Mouse (Mus musculus) embryonic facial prominence, embryonic 15.5 days (tissue): ENCODE data around the gene Fuca2. TPM values are rescaled to one million over a fixed set of nuclear protein-coding genes. Genes with fewer than 3 reads are reported as not detected.
"Not testable (repeated sequence)": the region's sequence is repeated elsewhere in the genome, so short reads cannot be mapped to it uniquely, and the experiment has no call there.

Experiments
- ATAC-seq: fragments of 200-750 bp; cut with Nextera tagmentation; 2 replicates; pipeline ENCODE4 v1.8.0; 2017; ENCODE audit warnings: low read depth, moderate TSS enrichment; ENCODE audit not compliant: insufficient number of reproducible peaks, low FRiP score, low TSS enrichment
- H3K27ac ChIP-seq: fragments of 300-500 bp; sonication (generic); replicated peaks from 2 replicates; pipeline ENCODE4 v1.5.1; 2015; ENCODE audit warnings: mild to moderate bottlenecking, inconsistent platforms
- H3K27me3 ChIP-seq: fragments of 300-500 bp; sonication (generic); 2 replicates; pipeline ENCODE4 v1.6.1; 2015; ENCODE audit warnings: inconsistent platforms
- H3K36me3 ChIP-seq: fragments of 300-500 bp; sonication (generic); 2 replicates; pipeline ENCODE4 v1.6.1; 2015; ENCODE audit warnings: mild to moderate bottlenecking, inconsistent platforms
- H3K4me1 ChIP-seq: fragments of 300-500 bp; sonication (generic); 2 replicates; pipeline ENCODE4 v1.6.1; 2015; ENCODE audit warnings: inconsistent platforms
- H3K4me2 ChIP-seq: fragments of 300-500 bp; sonication (generic); replicated peaks from 2 replicates; pipeline ENCODE4 v1.6.1; 2015; ENCODE audit warnings: mild to moderate bottlenecking, inconsistent platforms
- H3K4me3 ChIP-seq: fragments of 300-500 bp; sonication (generic); replicated peaks from 2 replicates; pipeline ENCODE4 v1.5.1; 2015; ENCODE audit warnings: mild to moderate bottlenecking, inconsistent platforms
- H3K9ac ChIP-seq: fragments of 300-500 bp; sonication (generic); 2 replicates; pipeline ENCODE4 v1.6.1; 2015; ENCODE audit warnings: inconsistent platforms
- H3K9me3 ChIP-seq: fragments of 300-500 bp; sonication (generic); replicated peaks from 2 replicates; pipeline ENCODE4 v1.6.1; 2016; ENCODE audit warnings: inconsistent platforms
- WGBS: fragments of 180-500 bp; shearing (Covaris S2); methylation state at CpG from one replicate; pipeline ENCODE4 v1.1.7; 2015; 5-methylcytosine and 5-hydroxymethylcytosine counted together
- polyA plus RNA-seq: library from polyadenylated mRNA; unstranded; fragments of >200 nt; fragmentation: Nextera tagmentation; extraction: Ambion mirVana; gene quantifications from 2 replicates; pipeline ENCODE4 v1.2.1, GENCODE M21; 2015

The Fuca2 gene
- polyA plus RNA-seq = 63.0 and 67.3 TPM in 2 replicates

- Histone ChIP-seq H3K9me3 (no peaks in the 10 kb centered on the region), H3K27ac (no peak within 1 kb of the TSS), H3K27me3 (no peaks in the 10 kb centered on the region), H3K36me3 (no peaks in the 10 kb centered on the region), H3K9ac (no peak within 1 kb of the TSS), H3K4me1 (peaks cover 15% of the 10 kb centered on the region; the same call in 1 of the 2 replicates), H3K4me3 (no peak within 1 kb of the TSS), H3K4me2 (no peak within 1 kb of the TSS)
- no peak for ATAC-seq
- 85% methylated on average over 2 of the region's 2 CpGs for WGBS
Measured at GRCm38 (mm10) chr10:13499331-13499730, at the start of gene Fuca2. Gene Fuca2, plus strand, starts transcription at chr10:13499540.

- H3K4me3 ChIP-seq = no peak overlapping the region
- H3K9ac ChIP-seq = no peak overlapping the region
- no peak for ATAC-seq
Measured at GRCm38 (mm10) chr10:13451640-13452039, 47.7 kb upstream of the Fuca2 start.

GRCm38 (mm10) chr10:13453200-13453990 is 45.9 kb upstream of the Fuca2 start:
- 65% methylated on average over 13 of the region's 13 CpGs for WGBS
- no peaks in the 10 kb centered on the region for H3K36me3 ChIP-seq
- 0 out of 2 replicates have a peak, but pooled peaks cover 5% of the 10 kb centered on the region for H3K4me1 ChIP-seq
- ATAC-seq = no peak
- no peak overlapping the region for H3K4me2 ChIP-seq
- no peaks in the 10 kb centered on the region for H3K27me3 ChIP-seq
- H3K9me3 ChIP-seq = no peaks in the 10 kb centered on the region
- H3K9ac ChIP-seq = no peak overlapping the region
- no peak overlapping the region for H3K4me3 ChIP-seq
- no peak overlapping the region for H3K27ac ChIP-seq

More at GRCm38 (mm10) chr10:13451640-13452039, 47.7 kb upstream of the Fuca2 start:
- Histone ChIP-seq H3K4me2 (no peak overlapping the region), H3K36me3 (no peaks in the 10 kb centered on the region), H3K27me3 (no peaks in the 10 kb centered on the region), H3K4me1 (peaks cover 9% of the 10 kb centered on the region), H3K27ac (no peak overlapping the region), H3K9me3 (no peaks in the 10 kb centered on the region)
- WGBS = 83% methylated on average over 6 of the region's 6 CpGs

- not testable (repeated sequence) for H3K9me3 ChIP-seq, H3K36me3 ChIP-seq, H3K9ac ChIP-seq, H3K27me3 ChIP-seq, ATAC-seq, H3K4me3 ChIP-seq, H3K4me2 ChIP-seq, H3K4me1 ChIP-seq, H3K27ac ChIP-seq
- 86% methylated on average over 3 of the region's 3 CpGs for WGBS
Measured at GRCm38 (mm10) chr10:13464295-13464694, 35.0 kb upstream of the Fuca2 start.

- 52% methylated on average over 5 of the region's 5 CpGs for WGBS
- Histone ChIP-seq H3K27ac (no peak overlapping the region), H3K4me2 (no peak overlapping the region), H3K4me3 (no peak overlapping the region), H3K36me3 (no peaks in the 10 kb centered on the region), H3K27me3 (no peaks in the 10 kb centered on the region), H3K4me1 (no peaks in the 10 kb centered on the region; the same call in 1 of the 2 replicates), H3K9ac (no peak overlapping the region), H3K9me3 (no peaks in the 10 kb centered on the region)
- ATAC-seq = no peak
Measured at GRCm38 (mm10) chr10:13466925-13467324, 32.4 kb upstream of the Fuca2 start.

GRCm38 (mm10) chr10:13468025-13468529 is 31.3 kb upstream of the Fuca2 start:
- H3K9ac ChIP-seq, H3K36me3 ChIP-seq, H3K4me3 ChIP-seq, H3K4me1 ChIP-seq, H3K27me3 ChIP-seq, H3K4me2 ChIP-seq, H3K27ac ChIP-seq, H3K9me3 ChIP-seq, ATAC-seq: not testable (repeated sequence)
- 79% methylated on average over 6 of the region's 6 CpGs for WGBS

- no peak overlapping the region for H3K9ac ChIP-seq
- peaks cover 12% of the 10 kb centered on the region; the same call in 1 of the 2 replicates for H3K27me3 ChIP-seq
- WGBS = 83% methylated on average over 3 of the region's 3 CpGs
- H3K4me2 ChIP-seq = no peak overlapping the region
- H3K4me3 ChIP-seq = no peak overlapping the region
- H3K27ac ChIP-seq = no peak overlapping the region
- no peaks in the 10 kb centered on the region for H3K36me3 ChIP-seq
- H3K9me3 ChIP-seq = no peaks in the 10 kb centered on the region
- no peak for ATAC-seq
- H3K4me1 ChIP-seq = peaks cover 7% of the 10 kb centered on the region
Measured at GRCm38 (mm10) chr10:13470236-13470635, 29.1 kb upstream of the Fuca2 start.

GRCm38 (mm10) chr10:13473287-13473832 is 26.0 kb upstream of the Fuca2 start:
- Histone ChIP-seq H3K4me3 (peak overlapping the region; percentile 65), H3K27ac (no peak overlapping the region), H3K4me1 (peaks cover 7% of the 10 kb centered on the region), H3K9me3 (no peaks in the 10 kb centered on the region), H3K27me3 (peaks cover 12% of the 10 kb centered on the region; the same call in 1 of the 2 replicates), H3K9ac (peak overlapping the region; percentile 54), H3K36me3 (no peaks in the 10 kb centered on the region), H3K4me2 (peak overlapping the region; percentile 99)
- ATAC-seq = peak; percentile 52; the same call in 1 of the 2 replicates
- 15% methylated on average over 17 of the region's 17 CpGs for WGBS

GRCm38 (mm10) chr10:13473833-13474567 is 25.3 kb upstream of the Fuca2 start, which contains the start of gene Phactr2:
Gene Phactr2, minus strand, starts transcription at chr10:13474412.
- H3K4me2 ChIP-seq = peak within 1 kb of the TSS; percentile 99
- ATAC-seq = peak; percentile 77
- peak within 1 kb of the TSS; percentile 54 for H3K9ac ChIP-seq
- WGBS = under 1% methylated on average over 70 of the region's 71 CpGs
- no peaks in the 10 kb centered on the region for H3K36me3 ChIP-seq
- H3K4me1 ChIP-seq = peaks cover 7% of the 10 kb centered on the region
- H3K27ac ChIP-seq = no peak within 1 kb of the TSS
- no peaks in the 10 kb centered on the region for H3K9me3 ChIP-seq
- peak within 1 kb of the TSS; percentile 65 for H3K4me3 ChIP-seq
- peaks cover 12% of the 10 kb centered on the region; the same call in 1 of the 2 replicates for H3K27me3 ChIP-seq

- ATAC-seq = no peak; the same call in 1 of the 2 replicates
- no peaks in the 10 kb centered on the region for H3K36me3 ChIP-seq
- H3K4me1 ChIP-seq = peaks cover 7% of the 10 kb centered on the region; the same call in 1 of the 2 replicates
- peak overlapping the region; percentile 99 for H3K4me2 ChIP-seq
- H3K9me3 ChIP-seq = no peaks in the 10 kb centered on the region
- H3K4me3 ChIP-seq = peak overlapping the region; percentile 65
- H3K27me3 ChIP-seq = peaks cover 12% of the 10 kb centered on the region; the same call in 1 of the 2 replicates
- H3K27ac ChIP-seq = no peak overlapping the region
- H3K9ac ChIP-seq = peak overlapping the region; percentile 54
- WGBS = 7% methylated on average over 10 of the region's 10 CpGs
Measured at GRCm38 (mm10) chr10:13474568-13474955, 24.8 kb upstream of the Fuca2 start.

- Histone ChIP-seq H3K9ac (no peak overlapping the region), H3K4me3 (peak overlapping the region; percentile 65; the same call in 1 of the 2 replicates), H3K4me1 (peaks cover 7% of the 10 kb centered on the region; the same call in 1 of the 2 replicates), H3K36me3 (no peaks in the 10 kb centered on the region), H3K27ac (no peak overlapping the region), H3K27me3 (peaks cover 12% of the 10 kb centered on the region; the same call in 1 of the 2 replicates), H3K4me2 (peak overlapping the region; percentile 99; the same call in 1 of the 2 replicates), H3K9me3 (no peaks in the 10 kb centered on the region)
- ATAC-seq = no peak
- 28% methylated on average over 7 of the region's 7 CpGs for WGBS
Measured at GRCm38 (mm10) chr10:13475121-13475520, 24.2 kb upstream of the Fuca2 start.
